Mouse (Mus musculus) urinary bladder, adult 18-20 months (tissue): ENCODE measurements around the gene Cfap44.

Source experiments
- DNase-seq, 2 experiments: peaks; one replicate each; pipeline ENCODE4 v3.0.0; 2022; ENCODE audit warnings: low spot score in 2 of 2, mixed read lengths in 2 of 2

The Cfap44 gene

GRCm38 (mm10) chr16:44494441-44495108 is 100.0 kb downstream of the Cfap44 start:
- no peak for DNase-seq

GRCm38 (mm10) chr16:44496971-44497464 is 102.4 kb downstream of the Cfap44 start:
- DNase-seq: no peak

- DNase-seq: no peak
Observed at GRCm38 (mm10) chr16:44498447-44498846, 103.9 kb downstream of the Cfap44 start.

- DNase-seq: no peak
Observed at GRCm38 (mm10) chr16:44501783-44502182, 107.2 kb downstream of the Cfap44 start.

GRCm38 (mm10) chr16:44502325-44502724 is 107.7 kb downstream of the Cfap44 start:
- DNase-seq: no peak

GRCm38 (mm10) chr16:44502895-44503575 is 108.4 kb downstream of the Cfap44 start:
- no peak for DNase-seq

GRCm38 (mm10) chr16:44505243-44505642 is 110.6 kb downstream of the Cfap44 start:
- DNase-seq: no peak

GRCm38 (mm10) chr16:44507027-44507929 is 112.7 kb downstream of the Cfap44 start:
- DNase-seq: no peak

GRCm38 (mm10) chr16:44508025-44508424 is 113.4 kb downstream of the Cfap44 start:
- DNase-seq: no peak

GRCm38 (mm10) chr16:44508772-44509171 is 114.2 kb downstream of the Cfap44 start:
- no peak for DNase-seq

GRCm38 (mm10) chr16:44509458-44510344 is 115.1 kb downstream of the Cfap44 start:
- DNase-seq: no peak

GRCm38 (mm10) chr16:44510521-44511213 is 116.1 kb downstream of the Cfap44 start:
- no peak for DNase-seq

- no peak for DNase-seq
Observed at GRCm38 (mm10) chr16:44516498-44516897, 121.9 kb downstream of the Cfap44 start.

GRCm38 (mm10) chr16:44523595-44523994 is 129.0 kb downstream of the Cfap44 start:
- no peak for DNase-seq

- DNase-seq: no peak
Observed at GRCm38 (mm10) chr16:44526044-44526443, 131.4 kb downstream of the Cfap44 start.

- DNase-seq: no peak
Observed at GRCm38 (mm10) chr16:44526689-44527088, 132.1 kb downstream of the Cfap44 start.

- no peak for DNase-seq
Observed at GRCm38 (mm10) chr16:44527218-44527905, 132.8 kb downstream of the Cfap44 start.

- DNase-seq: no peak
Observed at GRCm38 (mm10) chr16:44528955-44529354, 134.4 kb downstream of the Cfap44 start.

GRCm38 (mm10) chr16:44529691-44530090 is 135.1 kb downstream of the Cfap44 start:
- no peak for DNase-seq

- DNase-seq: no peak
Observed at GRCm38 (mm10) chr16:44530191-44530590, 135.6 kb downstream of the Cfap44 start.
